Mouse (Mus musculus): ENCODE measurements around the gene Zkscan16. TPM values are rescaled to one million over a fixed set of nuclear protein-coding genes. Genes with fewer than 3 reads are reported as not detected.
A peak's percentile ranks its signal among the peaks of the same experiment; 100 is the strongest.

Zkscan16 gene
- polyA plus RNA-seq, 1 experiment from 2014 or later: 0.68 TPM

- no peaks in the 10 kb centered on the region for H3K27me3 ChIP-seq (ENCODE audit: control insufficient read depth, insufficient read depth, low read length)
- no peak overlapping the region for H3K27ac ChIP-seq (ENCODE audit: low read length)
- H3K9me3 ChIP-seq (ENCODE audit: control insufficient read depth, low read depth, low read length): no peaks in the 10 kb centered on the region
- no peak overlapping the region for H3K9ac ChIP-seq (replicated peaks; ENCODE audit: low read depth, low read length)
- 67% methylated on average over 6 of the region's 6 CpGs for WGBS
- H3K4me2 ChIP-seq (replicated peaks; ENCODE audit: low read depth, low read length): no peak overlapping the region
- H3K4me3 ChIP-seq (ENCODE audit: low read depth, low read length): no peak overlapping the region
- H3K4me1 ChIP-seq (ENCODE audit: control insufficient read depth, insufficient read depth, low read length): no peaks in the 10 kb centered on the region
- H3K36me3 ChIP-seq (ENCODE audit: control insufficient read depth, insufficient read depth, low read length): no peaks in the 10 kb centered on the region
- no peak for ATAC-seq (ENCODE audit: insufficient number of reproducible peaks, insufficient read depth, low FRiP score, low read depth)
Observed at GRCm38 (mm10) chr4:58932541-58932940, 10.9 kb upstream of the Zkscan16 start.

GRCm38 (mm10) chr4:58934308-58934707 is 9.1 kb upstream of the Zkscan16 start:
- H3K27ac ChIP-seq (ENCODE audit: low read length): no peak overlapping the region
- no peaks in the 10 kb centered on the region for H3K36me3 ChIP-seq (ENCODE audit: control insufficient read depth, insufficient read depth, low read length)
- no peak overlapping the region for H3K9ac ChIP-seq (replicated peaks; ENCODE audit: low read depth, low read length)
- WGBS: 83% methylated on average over 4 of the region's 4 CpGs
- ATAC-seq (ENCODE audit: insufficient number of reproducible peaks, insufficient read depth, low FRiP score, low read depth): no peak
- no peaks in the 10 kb centered on the region for H3K4me1 ChIP-seq (ENCODE audit: control insufficient read depth, insufficient read depth, low read length)
- no peaks in the 10 kb centered on the region for H3K9me3 ChIP-seq (ENCODE audit: control insufficient read depth, low read depth, low read length)
- no peaks in the 10 kb centered on the region for H3K27me3 ChIP-seq (ENCODE audit: control insufficient read depth, insufficient read depth, low read length)
- no peak overlapping the region for H3K4me2 ChIP-seq (replicated peaks; ENCODE audit: low read depth, low read length)
- H3K4me3 ChIP-seq (ENCODE audit: low read depth, low read length): no peak overlapping the region

- H3K4me1 ChIP-seq (ENCODE audit: control insufficient read depth, insufficient read depth, low read length): no peaks in the 10 kb centered on the region
- WGBS: 33% methylated on average over 15 of the region's 15 CpGs
- no peaks in the 10 kb centered on the region for H3K36me3 ChIP-seq (ENCODE audit: control insufficient read depth, insufficient read depth, low read length)
- H3K27ac ChIP-seq (ENCODE audit: low read length): no peak overlapping the region
- no peaks in the 10 kb centered on the region for H3K9me3 ChIP-seq (ENCODE audit: control insufficient read depth, low read depth, low read length)
- peak; percentile 65; the same call in 1 of the 2 replicates for ATAC-seq (ENCODE audit: insufficient number of reproducible peaks, insufficient read depth, low FRiP score, low read depth)
- H3K4me3 ChIP-seq (ENCODE audit: low read depth, low read length): no peak overlapping the region
- no peaks in the 10 kb centered on the region for H3K27me3 ChIP-seq (ENCODE audit: control insufficient read depth, insufficient read depth, low read length)
- H3K9ac ChIP-seq (replicated peaks; ENCODE audit: low read depth, low read length): no peak overlapping the region
- 0 out of 2 replicates have a peak overlapping the region, but pooled peaks have one; percentile 8 for H3K4me2 ChIP-seq (replicated peaks; ENCODE audit: low read depth, low read length)
Observed at GRCm38 (mm10) chr4:58934746-58935476, 8.5 kb upstream of the Zkscan16 start.

- Histone ChIP-seq H3K27ac (ENCODE audit: low read length) (no peak overlapping the region), H3K36me3 (ENCODE audit: control insufficient read depth, insufficient read depth, low read length) (no peaks in the 10 kb centered on the region), H3K27me3 (ENCODE audit: control insufficient read depth, insufficient read depth, low read length) (no peaks in the 10 kb centered on the region), H3K9me3 (ENCODE audit: control insufficient read depth, low read depth, low read length) (no peaks in the 10 kb centered on the region), H3K4me2 (replicated peaks; ENCODE audit: low read depth, low read length) (no peak overlapping the region), H3K4me1 (ENCODE audit: control insufficient read depth, insufficient read depth, low read length) (no peaks in the 10 kb centered on the region), H3K4me3 (ENCODE audit: low read depth, low read length) (no peak overlapping the region), H3K9ac (replicated peaks; ENCODE audit: low read depth, low read length) (no peak overlapping the region)
- ATAC-seq (ENCODE audit: insufficient number of reproducible peaks, insufficient read depth, low FRiP score, low read depth): no peak
- WGBS: 66% methylated on average over 3 of the region's 3 CpGs
Observed at GRCm38 (mm10) chr4:58935846-58936245, 7.6 kb upstream of the Zkscan16 start.

- Histone ChIP-seq H3K36me3 (ENCODE audit: control insufficient read depth, insufficient read depth, low read length) (no peaks in the 10 kb centered on the region; the same call in 1 of the 2 replicates), H3K4me3 (ENCODE audit: low read depth, low read length) (no peak overlapping the region), H3K9ac (replicated peaks; ENCODE audit: low read depth, low read length) (no peak overlapping the region), H3K27me3 (ENCODE audit: control insufficient read depth, insufficient read depth, low read length) (no peaks in the 10 kb centered on the region), H3K4me2 (replicated peaks; ENCODE audit: low read depth, low read length) (no peak overlapping the region), H3K4me1 (ENCODE audit: control insufficient read depth, insufficient read depth, low read length) (peaks cover 5% of the 10 kb centered on the region; the same call in 1 of the 2 replicates), H3K27ac (ENCODE audit: low read length) (no peak overlapping the region), H3K9me3 (ENCODE audit: control insufficient read depth, low read depth, low read length) (no peaks in the 10 kb centered on the region)
- no peak for ATAC-seq (ENCODE audit: insufficient number of reproducible peaks, insufficient read depth, low FRiP score, low read depth)
Observed at GRCm38 (mm10) chr4:58941638-58942037, 1.8 kb upstream of the Zkscan16 start.

GRCm38 (mm10) chr4:58942942-58943341 is 486 bp upstream of the Zkscan16 start:
- 83% methylated on average over 4 of the region's 4 CpGs for WGBS
- no peaks in the 10 kb centered on the region for H3K27me3 ChIP-seq (ENCODE audit: control insufficient read depth, insufficient read depth, low read length)
- peaks cover 5% of the 10 kb centered on the region; the same call in 1 of the 2 replicates for H3K4me1 ChIP-seq (ENCODE audit: control insufficient read depth, insufficient read depth, low read length)
- H3K27ac ChIP-seq (ENCODE audit: low read length): no peak overlapping the region
- H3K4me3 ChIP-seq (ENCODE audit: low read depth, low read length): peak overlapping the region; percentile 66
- no peak for ATAC-seq (ENCODE audit: insufficient number of reproducible peaks, insufficient read depth, low FRiP score, low read depth)
- H3K9ac ChIP-seq (replicated peaks; ENCODE audit: low read depth, low read length): peak overlapping the region; percentile 45
- no peaks in the 10 kb centered on the region; the same call in 1 of the 2 replicates for H3K36me3 ChIP-seq (ENCODE audit: control insufficient read depth, insufficient read depth, low read length)
- no peaks in the 10 kb centered on the region for H3K9me3 ChIP-seq (ENCODE audit: control insufficient read depth, low read depth, low read length)
- peak overlapping the region; percentile 88 for H3K4me2 ChIP-seq (replicated peaks; ENCODE audit: low read depth, low read length)

GRCm38 (mm10) chr4:58944206-58944553 is 752 bp downstream of the Zkscan16 start:
- Histone ChIP-seq H3K36me3 (ENCODE audit: control insufficient read depth, insufficient read depth, low read length) (no peaks in the 10 kb centered on the region; the same call in 1 of the 2 replicates), H3K9ac (replicated peaks; ENCODE audit: low read depth, low read length) (no peak overlapping the region), H3K27me3 (ENCODE audit: control insufficient read depth, insufficient read depth, low read length) (no peaks in the 10 kb centered on the region), H3K4me2 (replicated peaks; ENCODE audit: low read depth, low read length) (peak overlapping the region; percentile 88), H3K4me3 (ENCODE audit: low read depth, low read length) (peak overlapping the region; percentile 66), H3K4me1 (ENCODE audit: control insufficient read depth, insufficient read depth, low read length) (peaks cover 5% of the 10 kb centered on the region; the same call in 1 of the 2 replicates), H3K9me3 (ENCODE audit: control insufficient read depth, low read depth, low read length) (no peaks in the 10 kb centered on the region), H3K27ac (ENCODE audit: low read length) (no peak overlapping the region)
- ATAC-seq (ENCODE audit: insufficient number of reproducible peaks, insufficient read depth, low FRiP score, low read depth): peak; percentile 10; the same call in 1 of the 2 replicates
- WGBS: 16% methylated on average over 6 of the region's 6 CpGs

GRCm38 (mm10) chr4:58944695-58945094 is 1.3 kb downstream of the Zkscan16 start:
- H3K9ac ChIP-seq (replicated peaks; ENCODE audit: low read depth, low read length): no peak overlapping the region
- H3K4me2 ChIP-seq (replicated peaks; ENCODE audit: low read depth, low read length): 0 out of 2 replicates have a peak overlapping the region, but pooled peaks have one; percentile 88
- no peaks in the 10 kb centered on the region for H3K27me3 ChIP-seq (ENCODE audit: control insufficient read depth, insufficient read depth, low read length)
- H3K4me1 ChIP-seq (ENCODE audit: control insufficient read depth, insufficient read depth, low read length): peaks cover 5% of the 10 kb centered on the region; the same call in 1 of the 2 replicates
- H3K9me3 ChIP-seq (ENCODE audit: control insufficient read depth, low read depth, low read length): no peaks in the 10 kb centered on the region
- 63% methylated on average over 5 of the region's 5 CpGs for WGBS
- H3K36me3 ChIP-seq (ENCODE audit: control insufficient read depth, insufficient read depth, low read length): no peaks in the 10 kb centered on the region; the same call in 1 of the 2 replicates
- ATAC-seq (ENCODE audit: insufficient number of reproducible peaks, insufficient read depth, low FRiP score, low read depth): no peak
- H3K4me3 ChIP-seq (ENCODE audit: low read depth, low read length): no peak overlapping the region
- no peak overlapping the region for H3K27ac ChIP-seq (ENCODE audit: low read length)

Data from stomach, embryonic 14.5 days (tissue).